Comparison of ENCODE assay signal across 7 mouse cellular contexts in genomic region chr7:39551976-39552891, GRCm38 (mm10). TPM values are rescaled to one million over a fixed set of nuclear protein-coding genes. Genes with fewer than 3 reads are reported as not detected.
A peak's percentile ranks its signal among the peaks of the same experiment; 100 is the strongest.
DNase-seq lines count a peak whose midpoint lies in the region; ATAC-seq lines count a peak whose summit lies in the region.

No protein-coding gene starts in this region.

- peak overlapping the region; percentile 70 for H3K9ac ChIP-seq in embryonic facial prominence, embryonic 12.5 days
- H3K9ac ChIP-seq in limb, embryonic 11.5 days (ENCODE audit: low read length): peak overlapping the region; percentile 78
- peak overlapping the region; percentile 65 for H3K9ac ChIP-seq in midbrain, embryonic 14.5 days (replicated peaks; ENCODE audit: low read length)

- H3K4me2 ChIP-seq in embryonic facial prominence, embryonic 12.5 days (replicated peaks): peak overlapping the region; percentile 62
- H3K4me2 ChIP-seq in limb, embryonic 11.5 days (ENCODE audit: low read depth, severe bottlenecking): peak overlapping the region; percentile 37
- peak overlapping the region; percentile 69 for H3K4me2 ChIP-seq in midbrain, embryonic 14.5 days (ENCODE audit: low read length)

- ATAC-seq in embryonic facial prominence, embryonic 12.5 days (ENCODE audit: insufficient number of reproducible peaks, insufficient read depth, low FRiP score, low TSS enrichment): peak; percentile 99
- peak; percentile 100 for ATAC-seq in limb, embryonic 11.5 days (ENCODE audit: insufficient number of reproducible peaks, low FRiP score, low TSS enrichment, low read depth)
- peak; percentile 99 for ATAC-seq in midbrain, embryonic 14.5 days (ENCODE audit: low FRiP score, low TSS enrichment)

- H3K36me3 ChIP-seq in embryonic facial prominence, embryonic 12.5 days: peaks cover 10% of the 10 kb centered on the region
- no peaks in the 10 kb centered on the region; the same call in 1 of the 2 replicates for H3K36me3 ChIP-seq in limb, embryonic 11.5 days (ENCODE audit: control insufficient read depth, insufficient read depth, low read length)
- H3K36me3 ChIP-seq in midbrain, embryonic 14.5 days (ENCODE audit: control insufficient read depth, insufficient read depth, low read length): peaks cover 8% of the 10 kb centered on the region

- WGBS in embryonic facial prominence, embryonic 12.5 days: 3% methylated on average over 52 of the region's 52 CpGs
- WGBS in limb, embryonic 11.5 days: 3% methylated on average over 52 of the region's 52 CpGs
- WGBS in midbrain, embryonic 14.5 days: 3% methylated on average over 52 of the region's 52 CpGs

- no peaks in the 10 kb centered on the region for H3K9me3 ChIP-seq in embryonic facial prominence, embryonic 12.5 days
- H3K9me3 ChIP-seq in limb, embryonic 11.5 days (ENCODE audit: control insufficient read depth, low read length): no peaks in the 10 kb centered on the region
- no peaks in the 10 kb centered on the region for H3K9me3 ChIP-seq in midbrain, embryonic 14.5 days (ENCODE audit: control insufficient read depth, low read length)

- H3K4me1 ChIP-seq in embryonic facial prominence, embryonic 12.5 days: peaks cover 6% of the 10 kb centered on the region; the same call in 1 of the 2 replicates
- no peaks in the 10 kb centered on the region for H3K4me1 ChIP-seq in limb, embryonic 11.5 days (ENCODE audit: control insufficient read depth, insufficient read depth, low read length)
- peaks cover 12% of the 10 kb centered on the region for H3K4me1 ChIP-seq in midbrain, embryonic 14.5 days (ENCODE audit: control insufficient read depth, insufficient read depth, low read length)

- peak overlapping the region; percentile 95 for H3K27ac ChIP-seq in embryonic facial prominence, embryonic 12.5 days
- peak overlapping the region; percentile 82 for H3K27ac ChIP-seq in limb, embryonic 11.5 days (replicated peaks; ENCODE audit: low read depth, low read length)
- peak overlapping the region; percentile 93 for H3K27ac ChIP-seq in midbrain, embryonic 14.5 days (replicated peaks; ENCODE audit: low read depth, low read length)

- no peaks in the 10 kb centered on the region for H3K27me3 ChIP-seq in embryonic facial prominence, embryonic 12.5 days
- H3K27me3 ChIP-seq in limb, embryonic 11.5 days (ENCODE audit: control insufficient read depth, insufficient read depth, low read length): no peaks in the 10 kb centered on the region
- no peaks in the 10 kb centered on the region for H3K27me3 ChIP-seq in midbrain, embryonic 14.5 days (ENCODE audit: control insufficient read depth, insufficient read depth, low read length)

- peak overlapping the region; percentile 73 for H3K4me3 ChIP-seq in embryonic facial prominence, embryonic 12.5 days
- peak overlapping the region; percentile 60 for H3K4me3 ChIP-seq in limb, embryonic 11.5 days (ENCODE audit: low read depth, low read length)
- peak overlapping the region; percentile 61 for H3K4me3 ChIP-seq in midbrain, embryonic 14.5 days (replicated peaks; ENCODE audit: low read depth, low read length)

- DNase-seq in adrenal gland, postnatal 25 days: peak; percentile 94
- peak; percentile 100 for DNase-seq in heart, adult 11 months
- DNase-seq in kidney, adult 18-20 months: peak; percentile 98
- DNase-seq in limb, embryonic 11.5 days (ENCODE audit: low spot score): peak; percentile 92
- peak; percentile 96 for DNase-seq in midbrain, embryonic 14.5 days
- DNase-seq in spleen, adult 18-20 months: peak; percentile 90 to 92

RNA-seq across cellular contexts. Expression of gene Zfp619, which starts 34.7 kb away (rescaled TPM):
- total RNA-seq in adrenal gland, postnatal 25 days (2021): 2.9 and 3.0 TPM in 2 replicates
- polyA plus RNA-seq in embryonic facial prominence, embryonic 12.5 days (2016; fragmentation: Nextera tagmentation; extraction: Ambion mirVana): 3.2 and 3.3 TPM in 2 replicates
- 2.9 and 3.9 TPM in 2 replicates for polyA plus RNA-seq in limb, embryonic 11.5 days (2014; fragmentation: Nextera tagmentation; extraction: Ambion mirVana)
- 4.0 and 7.1 TPM in 2 replicates for polyA plus RNA-seq in midbrain, embryonic 14.5 days (2014; fragmentation: Nextera tagmentation; extraction: Ambion mirVana)

Comparison
In these comparisons a context has a peak if more than half of its experiments do, and no peak if none do; other contexts are left out.
1. Peak in every context shown above with its lines: DNase-seq, ATAC-seq, H3K4me3 ChIP-seq and H3K27ac ChIP-seq.